Mouse (Mus musculus): ENCODE measurements around the gene Prkrip1.

DNA sequence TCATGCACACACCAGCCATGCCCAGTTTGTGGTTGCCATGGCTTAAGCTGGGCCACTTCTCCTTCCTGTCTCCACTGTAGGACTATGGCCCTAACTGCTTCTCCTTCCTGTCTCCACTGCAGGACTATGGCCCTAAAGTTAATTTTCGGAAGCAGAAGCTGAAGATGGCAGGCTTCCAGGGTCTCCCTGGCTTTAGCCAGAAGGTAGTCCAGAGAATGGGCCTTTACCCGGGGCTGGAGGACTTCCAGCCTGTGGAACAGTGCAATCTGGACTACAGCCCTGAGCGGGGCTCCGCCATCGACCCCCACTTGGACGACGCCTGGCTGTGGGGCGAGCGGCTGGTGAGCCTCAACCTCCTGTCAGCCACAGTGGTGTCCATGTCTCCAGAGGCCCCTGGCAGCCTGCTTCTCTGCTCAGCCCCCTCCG is 58.7 kb downstream of the Prkrip1 start:
- TF ChIP-seq CTCF (IDR thresholded peaks at IDR 0.05): no peak
- no peak for TF ChIP-seq POLR2A (IDR thresholded peaks at IDR 0.05; ENCODE audit: insufficient read depth, low read depth, low read length)
- no peak for TF ChIP-seq EP300 (IDR thresholded peaks at IDR 0.05; ENCODE audit: insufficient read depth, low read depth, low read length)
